Mouse (Mus musculus) kidney, embryonic 14.5 days (tissue): ENCODE data around the gene Dolpp1. TPM values are rescaled to one million over a fixed set of nuclear protein-coding genes. Genes with fewer than 3 reads are reported as not detected.

Experiments
- ATAC-seq: fragments of 200-750 bp; cut with Nextera tagmentation; 2 replicates; pipeline ENCODE4 v1.8.0; 2017; ENCODE audit warnings: moderate number of reproducible peaks, mild to moderate bottlenecking, moderate TSS enrichment, moderate library complexity; ENCODE audit not compliant: low FRiP score, low TSS enrichment
- H3K27ac ChIP-seq: fragments of 300-500 bp; sonication (generic); 2 replicates; pipeline ENCODE4 v1.5.1; 2014; ENCODE audit warnings: low read depth, mild to moderate bottlenecking, low read length, moderate library complexity, mixed read lengths
- H3K27me3 ChIP-seq: fragments of 300-500 bp; sonication (generic); 2 replicates; pipeline ENCODE4 v1.6.1; 2014; ENCODE audit warnings: mild to moderate bottlenecking, low read length; ENCODE audit not compliant: control insufficient read depth, insufficient read depth
- H3K36me3 ChIP-seq: fragments of 300-500 bp; sonication (generic); 2 replicates; pipeline ENCODE4 v1.6.1; 2014; ENCODE audit warnings: low read length, mixed read lengths; ENCODE audit not compliant: control insufficient read depth, insufficient read depth
- H3K4me1 ChIP-seq: fragments of 300-500 bp; sonication (generic); 2 replicates; pipeline ENCODE4 v1.6.1; 2014; ENCODE audit warnings: low read length, mixed read lengths; ENCODE audit not compliant: control insufficient read depth, insufficient read depth
- H3K4me2 ChIP-seq: fragments of 300-500 bp; sonication (generic); replicated peaks from 2 replicates; pipeline ENCODE4 v1.6.1; 2014; ENCODE audit warnings: low read depth, mild to moderate bottlenecking, low read length
- H3K4me3 ChIP-seq: fragments of 300-500 bp; sonication (generic); 2 replicates; pipeline ENCODE4 v1.5.1; 2014; ENCODE audit warnings: mild to moderate bottlenecking, low read length
- H3K9ac ChIP-seq: fragments of 300-500 bp; sonication (generic); 2 replicates; pipeline ENCODE4 v1.6.1; 2014; ENCODE audit warnings: low read depth, mild to moderate bottlenecking, low read length, moderate library complexity
- H3K9me3 ChIP-seq: fragments of 300-500 bp; sonication (generic); 2 replicates; pipeline ENCODE4 v1.6.1; 2016; ENCODE audit warnings: low read length; ENCODE audit not compliant: control insufficient read depth
- WGBS: fragments of 180-500 bp; shearing (Covaris S2); extraction: QIAGEN DNeasy Blood & Tissue Kit; methylation state at CpG from one replicate; pipeline ENCODE4 v1.1.7; 2014; 5-methylcytosine and 5-hydroxymethylcytosine counted together
- polyA plus RNA-seq: library from polyadenylated mRNA; unstranded; fragments of >200 nt; fragmentation: Nextera tagmentation; extraction: Ambion mirVana; gene quantifications from 2 replicates; pipeline ENCODE4 v1.2.1, GENCODE M21; 2014

The Dolpp1 gene
- polyA plus RNA-seq, 1 experiment from 2014 or later: 34.7 TPM

DNA sequence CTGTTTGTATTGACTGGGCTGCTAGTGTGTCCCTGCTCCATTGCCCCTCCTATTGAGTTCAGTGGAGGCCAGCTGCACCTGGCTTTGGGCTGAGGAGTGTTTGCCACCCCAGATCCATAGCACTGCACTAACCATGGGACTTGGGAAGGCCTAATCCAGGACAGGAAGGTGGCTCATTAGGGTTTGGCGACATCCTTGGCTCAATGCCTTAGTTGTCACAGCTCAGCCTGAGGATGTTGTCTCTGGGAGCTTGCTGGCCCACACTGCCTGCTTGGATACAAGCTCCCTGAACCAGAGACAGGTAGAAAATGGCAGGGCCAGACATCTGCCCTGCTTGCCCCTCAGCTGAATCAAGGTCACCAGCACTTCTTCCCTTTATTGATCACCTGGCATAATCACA is 9.5 kb downstream of the Dolpp1 start:
- Histone ChIP-seq H3K36me3 (peaks cover 52% of the 10 kb centered on the region), H3K27ac (no peak overlapping the region), H3K27me3 (no peaks in the 10 kb centered on the region), H3K9ac (no peak overlapping the region), H3K9me3 (no peaks in the 10 kb centered on the region), H3K4me3 (no peak overlapping the region), H3K4me1 (no peaks in the 10 kb centered on the region), H3K4me2 (no peak overlapping the region)
- WGBS: 85% methylated on average over 1 of the region's 1 CpGs
- no peak for ATAC-seq

DNA sequence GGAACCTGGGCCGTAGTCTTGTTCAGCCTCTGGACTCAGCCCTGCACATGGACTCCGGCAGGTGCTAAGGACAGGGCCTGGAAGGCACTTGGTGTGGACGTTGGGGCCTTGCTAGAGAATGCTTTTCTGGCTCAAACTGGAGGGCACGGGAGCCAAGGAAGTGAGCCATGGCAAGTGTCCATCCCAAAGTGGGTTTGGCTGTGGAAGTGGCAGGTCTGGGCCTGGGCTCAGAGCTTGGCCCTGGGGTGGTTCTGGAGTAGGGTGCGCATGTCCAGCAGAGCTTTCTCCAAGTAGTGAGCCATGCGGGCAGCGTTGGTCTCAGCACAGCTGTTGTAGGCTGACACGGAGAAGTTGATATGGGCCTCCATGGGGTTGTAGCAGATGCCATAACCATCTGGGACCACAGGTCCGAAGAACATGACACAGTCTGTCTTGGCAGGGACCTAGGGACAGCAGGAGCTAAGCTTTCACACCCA is 10.3 kb downstream of the Dolpp1 start:
- Histone ChIP-seq H3K9ac (no peak overlapping the region), H3K27ac (no peak overlapping the region), H3K36me3 (peaks cover 52% of the 10 kb centered on the region), H3K4me2 (no peak overlapping the region), H3K4me1 (no peaks in the 10 kb centered on the region), H3K9me3 (no peaks in the 10 kb centered on the region), H3K27me3 (no peaks in the 10 kb centered on the region), H3K4me3 (no peak overlapping the region)
- 91% methylated on average over 9 of the region's 9 CpGs for WGBS
- ATAC-seq: no peak

DNA sequence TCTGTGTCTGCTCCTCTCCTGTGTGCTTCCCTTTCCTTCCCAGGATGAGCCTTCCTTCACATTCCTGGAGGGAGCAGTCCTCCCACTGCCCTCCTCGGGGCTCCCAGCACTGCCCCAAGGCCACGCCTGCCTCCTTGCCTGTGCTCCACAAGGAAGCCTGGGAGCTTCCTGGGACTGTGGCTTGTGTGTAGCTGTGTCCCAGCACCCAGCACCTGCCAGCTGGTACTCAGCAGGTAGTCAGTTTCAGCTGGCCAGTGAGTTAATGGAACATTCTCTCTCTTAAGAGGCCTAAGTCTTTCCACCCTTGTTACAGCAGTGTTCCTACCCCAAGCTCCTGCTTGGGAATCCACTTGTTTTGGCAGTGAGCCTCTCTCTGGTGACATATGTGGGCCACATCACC is 10.8 kb downstream of the Dolpp1 start:
- ATAC-seq: no peak
- Histone ChIP-seq H3K9me3 (no peaks in the 10 kb centered on the region), H3K4me3 (no peak overlapping the region), H3K4me2 (no peak overlapping the region), H3K4me1 (no peaks in the 10 kb centered on the region), H3K27me3 (no peaks in the 10 kb centered on the region), H3K9ac (no peak overlapping the region), H3K36me3 (peaks cover 51% of the 10 kb centered on the region), H3K27ac (no peak overlapping the region)
- WGBS: 61% methylated on average over 2 of the region's 2 CpGs

DNA sequence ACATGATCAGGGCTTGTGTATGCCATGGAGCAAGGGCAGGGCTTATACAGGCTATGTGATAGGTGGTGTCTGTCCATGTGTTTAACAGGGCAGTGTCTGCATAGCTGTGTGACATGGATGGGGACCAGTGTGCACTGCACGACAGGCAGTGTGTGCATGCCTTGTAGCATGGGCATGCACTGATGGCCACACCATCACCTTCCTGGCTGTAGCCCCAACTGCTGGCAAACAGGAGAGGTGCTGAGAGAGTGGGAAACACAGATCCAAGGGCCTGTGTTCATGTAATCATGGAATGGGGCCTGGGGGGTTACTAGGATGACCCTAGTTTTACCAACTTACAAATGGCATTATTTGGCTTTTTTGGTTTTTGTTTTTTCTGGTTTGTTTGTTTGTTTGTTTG is 11.8 kb downstream of the Dolpp1 start:
- no peaks in the 10 kb centered on the region for H3K9me3 ChIP-seq
- 86% methylated on average over 1 of the region's 1 CpGs for WGBS
- H3K27ac ChIP-seq: no peak overlapping the region
- H3K4me3 ChIP-seq: no peak overlapping the region
- H3K4me2 ChIP-seq: no peak overlapping the region
- no peaks in the 10 kb centered on the region for H3K4me1 ChIP-seq
- H3K9ac ChIP-seq: no peak overlapping the region
- H3K27me3 ChIP-seq: no peaks in the 10 kb centered on the region
- ATAC-seq: no peak
- H3K36me3 ChIP-seq: peaks cover 46% of the 10 kb centered on the region

DNA sequence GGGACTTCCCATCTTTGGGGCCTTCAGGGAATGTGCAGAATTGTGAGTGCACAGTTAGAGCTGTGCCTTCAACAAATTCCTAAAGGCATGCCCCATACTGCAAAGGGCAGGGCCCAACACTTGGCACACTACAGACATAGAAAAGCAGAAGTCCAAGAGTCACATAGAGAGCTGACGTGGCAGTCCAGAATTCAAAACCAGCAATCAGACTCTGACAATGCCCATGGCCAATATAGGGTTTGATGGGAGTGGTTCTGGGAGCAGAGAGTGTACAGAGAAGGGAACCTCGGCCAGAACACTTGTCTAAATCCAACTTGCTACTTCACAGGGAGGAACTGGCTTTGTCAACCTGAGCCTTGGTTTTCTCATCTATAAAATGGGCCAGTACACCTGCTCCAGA is 15.2 kb downstream of the Dolpp1 start:
- Histone ChIP-seq H3K9me3 (no peaks in the 10 kb centered on the region), H3K4me3 (no peak overlapping the region), H3K4me2 (no peak overlapping the region), H3K27ac (no peak overlapping the region), H3K4me1 (no peaks in the 10 kb centered on the region), H3K36me3 (peaks cover 44% of the 10 kb centered on the region), H3K9ac (no peak overlapping the region), H3K27me3 (no peaks in the 10 kb centered on the region)
- ATAC-seq: no peak
- WGBS: 86% methylated on average over 2 of the region's 2 CpGs

DNA sequence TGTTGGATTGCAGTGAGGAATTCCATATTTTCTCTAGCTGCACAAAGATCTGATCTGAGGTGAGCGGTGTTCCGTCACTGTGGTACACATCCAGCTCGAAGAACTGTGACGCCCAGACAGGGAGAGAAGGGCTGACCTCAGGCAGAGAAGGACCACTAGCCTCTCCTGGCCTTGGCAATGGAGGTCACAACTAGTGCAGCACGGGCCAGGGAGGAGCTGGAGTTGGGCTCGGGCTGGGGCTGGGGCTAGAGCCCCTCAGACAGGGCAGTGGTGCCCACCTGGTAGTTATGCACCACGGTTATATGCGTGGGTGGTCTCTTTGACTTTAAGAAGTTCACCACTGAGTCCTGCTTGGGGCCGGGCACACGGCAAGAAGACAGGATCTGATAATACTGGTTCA is 15.7 kb downstream of the Dolpp1 start:
- 93% methylated on average over 10 of the region's 10 CpGs for WGBS

DNA sequence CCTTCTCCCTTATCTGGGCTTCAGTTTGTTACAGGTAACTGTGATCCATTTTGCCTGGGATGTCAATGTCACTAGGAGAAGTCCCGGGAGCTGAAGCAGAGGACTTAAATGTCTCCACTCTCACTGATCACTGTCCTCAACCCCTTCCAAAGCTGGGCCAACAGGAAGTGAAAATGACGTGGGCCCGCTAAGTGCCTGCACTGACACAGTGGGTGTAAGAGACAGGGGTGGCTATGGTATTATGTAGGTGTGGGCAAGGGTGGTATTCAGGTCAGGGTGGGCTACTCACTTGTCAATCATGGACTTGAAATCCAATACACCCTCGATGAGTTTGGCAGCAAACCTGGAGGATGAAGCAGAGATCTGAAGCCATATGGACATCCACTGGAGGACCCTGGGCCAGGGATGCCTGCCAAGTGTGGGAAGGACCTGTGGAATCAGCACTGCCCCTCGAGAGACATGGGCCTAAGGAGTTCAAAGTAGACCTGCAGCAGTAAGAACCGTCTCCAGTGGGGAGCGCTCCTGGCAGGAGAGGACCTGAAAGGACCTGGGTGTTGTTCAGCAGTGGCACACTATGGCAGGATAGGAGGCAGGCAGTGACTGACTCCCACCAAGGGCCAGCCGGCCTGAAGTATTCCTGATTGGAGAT is 16.5 kb downstream of the Dolpp1 start:
- 81% methylated on average over 8 of the region's 8 CpGs for WGBS

More for the DNA sequence above, 15.7 kb downstream of the Dolpp1 start:
- Histone ChIP-seq H3K27ac (no peak overlapping the region), H3K4me1 (no peaks in the 10 kb centered on the region), H3K9ac (no peak overlapping the region), H3K27me3 (no peaks in the 10 kb centered on the region), H3K4me2 (no peak overlapping the region), H3K36me3 (peaks cover 44% of the 10 kb centered on the region), H3K9me3 (no peaks in the 10 kb centered on the region), H3K4me3 (no peak overlapping the region)
- ATAC-seq: no peak

DNA sequence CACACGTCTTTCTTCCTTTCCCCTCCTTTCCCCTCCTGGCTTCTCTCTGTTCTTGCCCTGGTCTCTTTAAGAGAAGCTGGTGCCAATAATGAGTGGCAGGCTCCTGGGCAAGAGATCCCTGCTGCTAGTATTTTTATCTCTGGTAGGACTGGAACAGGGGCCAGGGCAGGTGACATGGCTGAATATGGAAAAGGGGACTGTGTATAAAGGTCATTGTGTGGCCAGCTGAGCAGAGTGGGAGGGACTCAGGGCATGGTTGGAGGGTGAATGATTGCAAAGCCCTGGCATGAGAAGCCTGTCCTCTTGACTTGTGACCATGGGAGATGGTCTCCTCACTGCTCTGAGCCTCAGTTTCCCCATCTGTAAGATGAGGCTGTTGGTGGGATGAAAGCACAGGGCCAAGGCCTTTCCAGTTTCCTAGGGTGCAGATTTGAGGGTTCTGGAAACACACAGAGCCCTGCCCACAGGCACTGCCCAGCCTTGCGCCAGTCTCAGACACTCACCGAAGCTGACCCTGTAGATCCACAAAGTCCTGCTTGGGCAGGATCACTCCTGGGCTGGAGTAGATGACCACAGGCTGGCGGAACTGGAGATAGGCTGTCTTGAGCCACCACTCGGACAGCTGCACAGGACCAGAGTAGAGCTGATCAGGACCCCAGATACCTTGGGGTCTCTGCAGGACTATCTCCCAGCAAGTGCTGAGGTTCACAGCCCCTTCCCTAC is 17.6 kb downstream of the Dolpp1 start:
- Histone ChIP-seq H3K4me2 (no peak overlapping the region), H3K36me3 (peaks cover 34% of the 10 kb centered on the region), H3K27ac (no peak overlapping the region), H3K4me3 (no peak overlapping the region), H3K4me1 (0 out of 2 replicates have a peak, but pooled peaks cover under 1% of the 10 kb centered on the region), H3K27me3 (no peaks in the 10 kb centered on the region), H3K9ac (no peak overlapping the region), H3K9me3 (no peaks in the 10 kb centered on the region)
- WGBS: 84% methylated on average over 5 of the region's 5 CpGs
- no peak for ATAC-seq

More for the DNA sequence above, 16.5 kb downstream of the Dolpp1 start:
- Histone ChIP-seq H3K4me2 (no peak overlapping the region), H3K27me3 (no peaks in the 10 kb centered on the region), H3K4me1 (no peaks in the 10 kb centered on the region), H3K9ac (no peak overlapping the region), H3K4me3 (no peak overlapping the region), H3K27ac (no peak overlapping the region), H3K36me3 (peaks cover 40% of the 10 kb centered on the region), H3K9me3 (no peaks in the 10 kb centered on the region)
- ATAC-seq: no peak
